Comparison of ENCODE assay signal across 8 mouse cellular contexts in the genomic region with DNA sequence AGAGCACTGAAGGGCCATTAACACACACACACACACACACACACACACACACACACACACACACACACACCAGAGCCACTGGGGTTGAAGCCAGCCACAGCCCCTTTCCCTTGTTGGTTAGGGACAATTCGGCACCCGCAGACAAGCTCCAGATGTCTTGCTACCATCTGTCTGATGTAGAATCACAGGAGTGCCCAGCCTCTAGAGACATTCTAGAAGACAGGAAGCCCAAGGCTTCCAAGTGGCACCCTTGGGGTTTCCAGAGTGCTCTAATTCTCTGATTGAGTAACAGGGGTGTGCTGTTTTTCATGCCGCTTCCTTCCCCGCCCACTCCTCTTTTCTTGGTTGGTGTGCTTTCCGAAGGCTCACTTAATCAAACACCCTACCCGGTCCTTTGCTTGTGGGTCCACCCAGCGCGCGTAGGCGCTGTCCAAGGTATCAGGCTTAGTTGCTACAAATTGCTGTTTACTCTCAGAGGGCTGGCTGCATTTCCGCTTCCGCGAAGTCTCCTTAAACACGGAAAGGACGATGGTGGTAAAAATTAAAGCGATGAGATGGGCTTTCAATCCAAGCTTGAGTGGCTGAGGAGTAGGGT. TPM values are rescaled to one million over a fixed set of nuclear protein-coding genes. Genes with fewer than 3 reads are reported as not detected.
DNase-seq lines count a peak whose midpoint lies in the region; ATAC-seq and TF ChIP-seq lines count a peak whose summit lies in the region.

No protein-coding gene starts in this region.

- intact Hi-C loops in gastrocnemius, postnatal 36 days (cut with DNase I): no loop called here

- H3K36me3 ChIP-seq in forebrain, embryonic 13.5 days (ENCODE audit: poor library complexity, severe bottlenecking): no peaks in the 10 kb centered on the region
- H3K36me3 ChIP-seq in myocyte (ENCODE audit: control insufficient read depth, insufficient read depth): no peaks in the 10 kb centered on the region

- H3K9me3 ChIP-seq in forebrain, embryonic 13.5 days (replicated peaks): no peaks in the 10 kb centered on the region

- H3ac ChIP-seq in myocyte (ENCODE audit: control insufficient read depth, insufficient read length): no peak overlapping the region

- peak overlapping the region; percentile 24; the same call in 1 of the 2 replicates for H3K4me2 ChIP-seq in forebrain, embryonic 13.5 days
- H3K4me2 ChIP-seq in myocyte (ENCODE audit: low read depth): no peak overlapping the region

- no peak overlapping the region for H3K27ac ChIP-seq in forebrain, embryonic 13.5 days

- no peak overlapping the region for H3K4me3 ChIP-seq in forebrain, embryonic 13.5 days
- H3K4me3 ChIP-seq in myocyte: no peak overlapping the region

- TF ChIP-seq POLR2A in myocyte (IDR thresholded peaks at IDR 0.05; ENCODE audit: insufficient read length, low read depth): no peak

- peak; percentile 23 for DNase-seq in gastrocnemius, postnatal 10 days
- DNase-seq in gastrocnemius, postnatal 36 days: no peak
- peak; percentile 46 for DNase-seq in NIH3T3 (ENCODE audit: low read depth)
- no peak for DNase-seq in cerebellum, postnatal 25 days
- DNase-seq in frontal cortex, adult 2 months (ENCODE audit: extremely low spot score in 1 of 2, low spot score in 1 of 2): no peak

- WGBS in forebrain, embryonic 13.5 days: 20% methylated on average over 16 of the region's 16 CpGs

- 0 out of 2 replicates have a peak, but pooled peaks have one; percentile 10 for ATAC-seq in forebrain, embryonic 13.5 days
- peak; percentile 10 for ATAC-seq in inflammation-experienced regulatory T-cells, adult 6 months

- peaks cover 19% of the 10 kb centered on the region for H3K4me1 ChIP-seq in forebrain, embryonic 13.5 days

- H3K27me3 ChIP-seq in forebrain, embryonic 13.5 days: no peaks in the 10 kb centered on the region
- peaks cover 9% of the 10 kb centered on the region for H3K27me3 ChIP-seq in myocyte (ENCODE audit: control insufficient read depth, insufficient read depth, insufficient read length)

- no peaks in the 10 kb centered on the region for H3K79me2 ChIP-seq in myocyte (ENCODE audit: control insufficient read depth, insufficient read depth)

- H3K9ac ChIP-seq in forebrain, embryonic 13.5 days: no peak overlapping the region

TF ChIP-seq in myocyte, 11 proteins besides CTCF, POLR2A, EP300 and RAD21:
- peak; percentile 52 for TF ChIP-seq REST (IDR thresholded peaks at IDR 0.05; ENCODE audit: insufficient read depth, insufficient read length)
- TF ChIP-seq TCF12 (IDR thresholded peaks at IDR 0.05; ENCODE audit: insufficient read depth, poor library complexity, severe bottlenecking): no peak

RNA-seq across cellular contexts. Expression of a gene that starts 59.5 kb away (rescaled TPM):
- total RNA-seq in gastrocnemius, postnatal 10 days (2021): 10 to 100 TPM; 84.3 to 88.7 TPM
- 10 to 100 TPM; 89.0 to 92.0 TPM for total RNA-seq in gastrocnemius, postnatal 36 days (2021)
- 59.8 and 88.1 TPM in 2 replicates for polyA plus RNA-seq in forebrain, embryonic 13.5 days (2015; fragmentation: Nextera tagmentation; extraction: Ambion mirVana)
- polyA plus RNA-seq in inflammation-experienced regulatory T-cells, adult 6 months (2017; shearing (Covaris generic)): 1 to 10 TPM in 2 of 3 experiments, under 1 TPM in 1; 0.63 to 3.9 (median 2.1) TPM
- 54.3 TPM for polyA plus RNA-seq in myocyte (2012; fragmentation: generic; extraction: Trizol)
- polyA plus RNA-seq in frontal cortex, adult 2 months (2012; rRNA removed): 77.6 and 96.1 TPM in 2 replicates

Comparison
In these comparisons a context has a peak if more than half of its experiments do, and no peak if none do; other contexts are left out.
1. DNase-seq: peak in gastrocnemius, postnatal 10 days (single experiment) and NIH3T3 (single experiment); none in gastrocnemius, postnatal 36 days (0 of 2), cerebellum, postnatal 25 days (0 of 2) and frontal cortex, adult 2 months (0 of 2).
2. RNA of a gene that starts 59.5 kb away (polyA plus RNA-seq): 59.8 to 88.1 TPM in forebrain, embryonic 13.5 days, 77.6 to 96.1 TPM in frontal cortex, adult 2 months and 54.3 TPM in myocyte (single experiment); 0.63 to 3.9 TPM in inflammation-experienced regulatory T-cells, adult 6 months; every median in the first group is over 10 times any median in the second.